Mouse (Mus musculus): ENCODE data around the gene Pnmal2.

Pnmal2 gene

GRCm38 (mm10) chr7:16944061-16944807, at the start of gene Pnmal2:
Pnmal2 (plus strand) TSS chr7:16944682.
- peak; percentile 90 to 93 for DNase-seq

- peak; percentile 87 to 88 for DNase-seq
Measured at GRCm38 (mm10) chr7:16895000-16895399, 49.5 kb upstream of the Pnmal2 start.

- DNase-seq, result no peak
Measured at GRCm38 (mm10) chr7:16895511-16895910, 49.0 kb upstream of the Pnmal2 start.

GRCm38 (mm10) chr7:16900526-16900925, 44.0 kb upstream of the Pnmal2 start:
- DNase-seq, result no peak

GRCm38 (mm10) chr7:16903439-16903955, 41.0 kb upstream of the Pnmal2 start:
- no peak for DNase-seq

- DNase-seq, result no peak
Measured at GRCm38 (mm10) chr7:16904120-16904675, 40.3 kb upstream of the Pnmal2 start.

GRCm38 (mm10) chr7:16905491-16906021, 38.9 kb upstream of the Pnmal2 start:
- DNase-seq, result no peak

GRCm38 (mm10) chr7:16906281-16906680, 38.2 kb upstream of the Pnmal2 start, which contains the start of gene Ptgir:
Ptgir (plus strand) TSS chr7:16906490.
- no peak for DNase-seq

- no peak for DNase-seq
Measured at GRCm38 (mm10) chr7:16906889-16907559, 37.5 kb upstream of the Pnmal2 start.

- no peak for DNase-seq
Measured at GRCm38 (mm10) chr7:16907842-16908241, 36.6 kb upstream of the Pnmal2 start.

GRCm38 (mm10) chr7:16908367-16908766, 36.1 kb upstream of the Pnmal2 start:
- DNase-seq, result no peak

GRCm38 (mm10) chr7:16908859-16909258, 35.6 kb upstream of the Pnmal2 start:
- no peak for DNase-seq

- DNase-seq, result no peak
Measured at GRCm38 (mm10) chr7:16909909-16910308, 34.6 kb upstream of the Pnmal2 start.

- no peak for DNase-seq
Measured at GRCm38 (mm10) chr7:16911904-16912303, 32.6 kb upstream of the Pnmal2 start.

GRCm38 (mm10) chr7:16912360-16912759, 32.1 kb upstream of the Pnmal2 start:
- DNase-seq, result no peak

GRCm38 (mm10) chr7:16913806-16914452, 30.6 kb upstream of the Pnmal2 start:
- DNase-seq, result peak; percentile 72 to 80

GRCm38 (mm10) chr7:16914453-16915343, 29.8 kb upstream of the Pnmal2 start:
- no peak for DNase-seq

GRCm38 (mm10) chr7:16915461-16916340, 28.8 kb upstream of the Pnmal2 start:
- peak in 1 of 2 experiments; percentile 27 for DNase-seq

GRCm38 (mm10) chr7:16916342-16917265, 27.9 kb upstream of the Pnmal2 start:
- peak in 1 of 2 experiments; percentile 56 for DNase-seq
